Mouse (Mus musculus): ENCODE measurements around the gene Sft2d2.

The Sft2d2 gene

GRCm38 (mm10) chr1:165190571-165191273 lies 3.5 kb downstream of the Sft2d2 start:
- DNase-seq (ENCODE audit: low read depth, low spot score): no peak

GRCm38 (mm10) chr1:165190068-165190467 lies 4.2 kb downstream of the Sft2d2 start:
- DNase-seq (ENCODE audit: low read depth, low spot score): no peak

GRCm38 (mm10) chr1:165188806-165189580 lies 5.2 kb downstream of the Sft2d2 start:
- DNase-seq (ENCODE audit: low read depth, low spot score): no peak

GRCm38 (mm10) chr1:165187357-165187756 lies 6.9 kb downstream of the Sft2d2 start:
- DNase-seq (ENCODE audit: low read depth, low spot score): no peak

- DNase-seq (ENCODE audit: low read depth, low spot score): no peak
These were observed 7.7 kb downstream of the Sft2d2 start for GRCm38 (mm10) chr1:165186491-165186890.

GRCm38 (mm10) chr1:165185116-165185515 lies 9.1 kb downstream of the Sft2d2 start:
- DNase-seq (ENCODE audit: low read depth, low spot score): no peak

- DNase-seq (ENCODE audit: low read depth, low spot score): no peak
These were observed 10.1 kb downstream of the Sft2d2 start for GRCm38 (mm10) chr1:165184178-165184577.

GRCm38 (mm10) chr1:165183400-165183799 lies 10.8 kb downstream of the Sft2d2 start:
- DNase-seq (ENCODE audit: low read depth, low spot score): no peak

GRCm38 (mm10) chr1:165179321-165179720 lies 14.9 kb downstream of the Sft2d2 start:
- DNase-seq (ENCODE audit: low read depth, low spot score): no peak

- DNase-seq (ENCODE audit: low read depth, low spot score): no peak
These were observed 16.2 kb downstream of the Sft2d2 start for GRCm38 (mm10) chr1:165178075-165178474.

GRCm38 (mm10) chr1:165174059-165174616 lies 20.1 kb downstream of the Sft2d2 start:
- DNase-seq (ENCODE audit: low read depth, low spot score): no peak

- no peak for DNase-seq (ENCODE audit: low read depth, low spot score)
These were observed 23.0 kb downstream of the Sft2d2 start for GRCm38 (mm10) chr1:165171277-165171676.

GRCm38 (mm10) chr1:165170157-165170556 lies 24.1 kb downstream of the Sft2d2 start:
- no peak for DNase-seq (ENCODE audit: low read depth, low spot score)

GRCm38 (mm10) chr1:165169462-165169861 lies 24.8 kb downstream of the Sft2d2 start:
- no peak for DNase-seq (ENCODE audit: low read depth, low spot score)

GRCm38 (mm10) chr1:165164920-165165319 lies 29.3 kb downstream of the Sft2d2 start:
- no peak for DNase-seq (ENCODE audit: low read depth, low spot score)

GRCm38 (mm10) chr1:165160723-165161405 lies 33.4 kb downstream of the Sft2d2 start, which contains the start of gene Tbx19:
TSS of gene Tbx19 (minus strand) at chr1:165160773.
- DNase-seq (ENCODE audit: low read depth, low spot score): no peak

- DNase-seq (ENCODE audit: low read depth, low spot score): no peak
These were observed 35.4 kb downstream of the Sft2d2 start for GRCm38 (mm10) chr1:165158841-165159240.

GRCm38 (mm10) chr1:165154162-165154561 lies 40.1 kb downstream of the Sft2d2 start:
- no peak for DNase-seq (ENCODE audit: low read depth, low spot score)

- DNase-seq (ENCODE audit: low read depth, low spot score): no peak
These were observed 43.0 kb downstream of the Sft2d2 start for GRCm38 (mm10) chr1:165151216-165151615.

- no peak for DNase-seq (ENCODE audit: low read depth, low spot score)
These were observed 51.8 kb downstream of the Sft2d2 start for GRCm38 (mm10) chr1:165142343-165142916.

GRCm38 (mm10) chr1:165140227-165140626 lies 54.0 kb downstream of the Sft2d2 start:
- DNase-seq (ENCODE audit: low read depth, low spot score): no peak

- DNase-seq (ENCODE audit: low read depth, low spot score): no peak
These were observed 60.4 kb downstream of the Sft2d2 start for GRCm38 (mm10) chr1:165133858-165134257.

Data from 3T3-L1 (cell line).